Mouse (Mus musculus) bone marrow, adult 2 months (tissue): ENCODE data around the gene Abhd6. TPM values are rescaled to one million over a fixed set of nuclear protein-coding genes. Genes with fewer than 3 reads are reported as not detected.

Experiments
- H3K27ac ChIP-seq: fragments of 200-500 bp; 2 replicates; pipeline ENCODE4 v1.5.1; 2012; ENCODE audit warnings: low read depth, mild to moderate bottlenecking, control low read depth, inconsistent platforms, low read length; ENCODE audit not compliant: control insufficient read depth, poor library complexity, insufficient read depth
- H3K4me1 ChIP-seq: fragments of 200-500 bp; 2 replicates; pipeline ENCODE4 v1.6.1; 2011; ENCODE audit warnings: low read length; ENCODE audit not compliant: control insufficient read depth, insufficient read depth
- H3K4me3 ChIP-seq: fragments of 200-500 bp; replicated peaks from 2 replicates; pipeline ENCODE3; 2011; ENCODE audit warnings: mild to moderate bottlenecking, low read depth, low read length, control low read depth; ENCODE audit not compliant: control insufficient read depth
- CTCF ChIP-seq: fragments of 200-500 bp; IDR thresholded peaks from 2 replicates; pipeline ENCODE4 v1.5.1; 2011; ENCODE audit warnings: low read length, control low read depth; ENCODE audit not compliant: control insufficient read depth, insufficient read depth
- POLR2A ChIP-seq: fragments of 200-500 bp; IDR thresholded peaks from 2 replicates; pipeline ENCODE4 v1.6.1; 2011; ENCODE audit warnings: low read depth, mild to moderate bottlenecking, control low read depth, low read length, borderline replicate concordance; ENCODE audit not compliant: control insufficient read depth
- WGBS: fragments of 180-500 bp; shearing (Covaris S2); methylation state at CpG from one replicate; pipeline ENCODE4 v1.1.7; 2018; 5-methylcytosine and 5-hydroxymethylcytosine counted together
- polyA plus RNA-seq: library from polyadenylated mRNA; stranded (reverse); fragments of >200 nt; gene quantifications from 2 replicates; pipeline ENCODE4 v1.2.4, GENCODE M21; 2011; ENCODE audit warnings: low replicate concordance; ENCODE audit not compliant: missing spikeins, insufficient read depth, insufficient read length

The Abhd6 gene
- polyA plus RNA-seq, 1 experiment, result 3.6 TPM

- TF ChIP-seq POLR2A (no peak), CTCF (no peak)
- 84% methylated on average over 2 of the region's 2 CpGs for WGBS
- Histone ChIP-seq H3K4me3 (no peak overlapping the region), H3K27ac (no peak overlapping the region), H3K4me1 (peaks cover 3% of the 10 kb centered on the region; the same call in 1 of the 2 replicates)
Observed at GRCm38 (mm10) chr14:8011297-8011696, 8.6 kb downstream of the Abhd6 start.

GRCm38 (mm10) chr14:8011938-8012337 is 9.2 kb downstream of the Abhd6 start:
- Histone ChIP-seq H3K4me3 (no peak overlapping the region), H3K4me1 (no peaks in the 10 kb centered on the region; the same call in 1 of the 2 replicates), H3K27ac (no peak overlapping the region)
- TF ChIP-seq POLR2A (no peak), CTCF (no peak)
- 78% methylated on average over 6 of the region's 6 CpGs for WGBS

GRCm38 (mm10) chr14:8015756-8016155 is 13.1 kb downstream of the Abhd6 start:
- TF ChIP-seq POLR2A, result no peak
- TF ChIP-seq CTCF, result no peak
- H3K27ac ChIP-seq, result no peak overlapping the region
- 92% methylated on average over 6 of the region's 6 CpGs for WGBS

GRCm38 (mm10) chr14:8016276-8016675 is 13.6 kb downstream of the Abhd6 start:
- H3K4me1 ChIP-seq, result no peaks in the 10 kb centered on the region; the same call in 1 of the 2 replicates
- no peak overlapping the region for H3K4me3 ChIP-seq
- H3K27ac ChIP-seq, result no peak overlapping the region
- 72% methylated on average over 6 of the region's 6 CpGs for WGBS
- TF ChIP-seq CTCF (no peak), POLR2A (no peak)

More at GRCm38 (mm10) chr14:8015756-8016155, 13.1 kb downstream of the Abhd6 start:
- Histone ChIP-seq H3K4me3 (no peak overlapping the region), H3K4me1 (no peaks in the 10 kb centered on the region; the same call in 1 of the 2 replicates)

- H3K27ac ChIP-seq, result no peak overlapping the region
- no peak overlapping the region for H3K4me3 ChIP-seq
- H3K4me1 ChIP-seq, result no peaks in the 10 kb centered on the region; the same call in 1 of the 2 replicates
- 85% methylated on average over 1 of the region's 1 CpGs for WGBS
- TF ChIP-seq CTCF (no peak), POLR2A (no peak)
Observed at GRCm38 (mm10) chr14:8016951-8017350, 14.2 kb downstream of the Abhd6 start.

- Histone ChIP-seq H3K4me3 (no peak overlapping the region), H3K27ac (no peak overlapping the region), H3K4me1 (no peaks in the 10 kb centered on the region)
- 81% methylated on average over 1 of the region's 1 CpGs for WGBS
- TF ChIP-seq CTCF (no peak), POLR2A (no peak)
Observed at GRCm38 (mm10) chr14:8020011-8020410, 17.3 kb downstream of the Abhd6 start.

- no peak overlapping the region for H3K27ac ChIP-seq
- H3K4me1 ChIP-seq, result no peaks in the 10 kb centered on the region
- no peak overlapping the region for H3K4me3 ChIP-seq
- WGBS, result 84% methylated on average over 7 of the region's 7 CpGs
- no peak for TF ChIP-seq CTCF
- no peak for TF ChIP-seq POLR2A
Observed at GRCm38 (mm10) chr14:8020546-8020945, 17.8 kb downstream of the Abhd6 start.

- WGBS, result 90% methylated on average over 6 of the region's 6 CpGs
- TF ChIP-seq POLR2A (no peak), CTCF (no peak)
- no peak overlapping the region for H3K27ac ChIP-seq
- no peaks in the 10 kb centered on the region for H3K4me1 ChIP-seq
- H3K4me3 ChIP-seq, result no peak overlapping the region
Observed at GRCm38 (mm10) chr14:8024469-8024868, 21.8 kb downstream of the Abhd6 start.

GRCm38 (mm10) chr14:8024936-8025335 is 22.2 kb downstream of the Abhd6 start:
- H3K4me3 ChIP-seq, result no peak overlapping the region
- WGBS, result 90% methylated on average over 10 of the region's 10 CpGs
- TF ChIP-seq POLR2A (no peak), CTCF (no peak)
- no peaks in the 10 kb centered on the region for H3K4me1 ChIP-seq
- no peak overlapping the region for H3K27ac ChIP-seq
